Mouse (Mus musculus): ENCODE measurements around the gene Cabp2. TPM values are rescaled to one million over a fixed set of nuclear protein-coding genes. Genes with fewer than 3 reads are reported as not detected.

The Cabp2 gene
- polyA plus RNA-seq, 1 experiment from 2014 or later, result not detected

DNA sequence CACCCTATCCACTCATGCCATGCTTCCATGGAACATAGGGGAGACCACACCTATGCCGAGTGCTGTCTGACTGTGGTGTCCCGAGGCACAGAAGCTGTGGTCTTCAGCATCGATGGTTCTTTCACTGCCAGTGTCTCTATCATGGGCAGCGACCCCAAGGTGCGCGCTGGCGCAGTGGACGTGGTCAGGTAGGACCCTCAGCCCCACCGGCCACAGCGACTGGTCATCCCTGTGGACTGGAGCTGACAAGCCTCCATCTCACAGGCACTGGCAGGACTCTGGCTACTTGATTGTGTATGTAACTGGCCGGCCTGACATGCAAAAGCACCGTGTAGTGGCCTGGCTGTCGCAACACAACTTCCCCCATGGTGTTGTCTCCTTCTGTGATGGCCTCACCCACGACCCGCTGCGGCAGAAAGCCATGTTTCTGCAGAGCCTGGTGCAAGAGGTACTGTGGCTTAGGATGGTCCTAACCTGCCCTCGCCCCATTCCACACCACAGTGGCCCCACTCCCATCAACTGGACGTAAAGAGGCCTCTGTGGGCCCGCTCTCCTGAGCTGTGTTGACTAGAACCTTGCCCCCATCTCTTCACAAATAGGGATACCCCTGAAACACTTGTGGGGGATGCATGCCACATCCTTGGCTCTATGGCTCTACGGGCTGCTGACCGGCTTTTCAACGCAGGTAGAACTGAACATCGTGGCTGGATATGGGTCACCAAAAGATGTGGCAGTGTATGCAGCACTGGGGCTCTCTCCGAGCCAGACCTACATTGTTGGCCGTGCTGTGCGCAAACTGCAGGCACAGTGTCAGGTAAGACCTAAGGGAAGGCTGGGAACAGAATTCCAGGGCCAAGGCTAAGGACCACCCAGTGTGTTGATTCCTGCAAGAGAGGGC is 30.9 kb downstream of the Cabp2 start:
- ATAC-seq (ENCODE audit: low FRiP score, low read depth), result no peak
- no peak overlapping the region for H3K4me3 ChIP-seq
- H3K4me2 ChIP-seq, result no peak overlapping the region
- no peaks in the 10 kb centered on the region for H3K27me3 ChIP-seq
- no peak overlapping the region for H3K9ac ChIP-seq
- H3K27ac ChIP-seq (replicated peaks), result no peak overlapping the region
- H3K4me1 ChIP-seq (replicated peaks), result no peaks in the 10 kb centered on the region
- H3K9me3 ChIP-seq, result no peaks in the 10 kb centered on the region
- whole genome bisulfite sequencing, result 96% methylated on average over 26 of the region's 26 CpGs
- peaks cover 68% of the 10 kb centered on the region for H3K36me3 ChIP-seq

DNA sequence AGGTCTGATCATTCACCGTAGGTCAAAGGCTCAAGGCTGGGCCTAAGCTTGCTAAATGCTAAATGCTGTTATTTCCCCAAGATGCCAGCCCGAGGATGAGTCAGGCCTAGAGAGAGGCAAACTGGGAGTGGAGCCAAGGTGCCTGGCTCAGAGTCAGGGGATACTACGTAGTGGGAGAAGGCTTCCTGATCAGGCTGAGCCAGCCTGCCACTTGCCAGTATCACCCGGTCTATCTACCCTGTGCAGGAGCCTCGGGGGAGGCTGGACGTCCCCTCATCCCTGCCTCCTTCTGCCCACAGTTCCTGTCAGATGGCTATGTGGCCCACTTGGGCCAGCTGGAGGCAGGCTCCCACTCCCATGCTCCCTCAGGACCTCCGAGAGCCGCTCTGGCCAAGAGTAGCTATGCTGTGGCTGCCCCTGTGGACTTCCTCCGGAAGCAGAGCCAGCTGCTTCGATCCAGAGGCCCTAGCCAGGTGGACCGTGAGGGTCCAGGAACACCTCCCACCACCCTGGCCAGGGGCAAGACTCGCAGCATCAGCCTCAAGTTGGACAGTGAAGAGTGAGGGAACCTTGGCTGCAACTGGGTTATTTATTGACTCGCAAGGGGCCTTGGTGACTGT is 31.9 kb downstream of the Cabp2 start:
- H3K27ac ChIP-seq (replicated peaks), result no peak overlapping the region
- no peak overlapping the region for H3K9ac ChIP-seq
- no peaks in the 10 kb centered on the region for H3K27me3 ChIP-seq
- H3K4me1 ChIP-seq (replicated peaks), result no peaks in the 10 kb centered on the region
- no peak for ATAC-seq (ENCODE audit: low FRiP score, low read depth)
- no peak overlapping the region for H3K4me3 ChIP-seq
- no peak overlapping the region for H3K4me2 ChIP-seq
- H3K9me3 ChIP-seq, result no peaks in the 10 kb centered on the region
- peaks cover 63% of the 10 kb centered on the region for H3K36me3 ChIP-seq
- 75% methylated on average over 13 of the region's 13 CpGs for whole genome bisulfite sequencing

GRCm38 (mm10) chr19:4113806-4114230 is 32.4 kb downstream of the Cabp2 start:
- no peak overlapping the region for H3K4me2 ChIP-seq
- 74% methylated on average over 5 of the region's 5 CpGs for WGBS
- H3K9me3 ChIP-seq, result no peaks in the 10 kb centered on the region
- no peaks in the 10 kb centered on the region for H3K4me1 ChIP-seq (replicated peaks)
- no peak overlapping the region for H3K9ac ChIP-seq
- peaks cover 63% of the 10 kb centered on the region for H3K36me3 ChIP-seq
- no peak for ATAC-seq (ENCODE audit: low FRiP score, low read depth)
- no peaks in the 10 kb centered on the region for H3K27me3 ChIP-seq
- no peak overlapping the region for H3K4me3 ChIP-seq
- no peak overlapping the region for H3K27ac ChIP-seq (replicated peaks)

DNA sequence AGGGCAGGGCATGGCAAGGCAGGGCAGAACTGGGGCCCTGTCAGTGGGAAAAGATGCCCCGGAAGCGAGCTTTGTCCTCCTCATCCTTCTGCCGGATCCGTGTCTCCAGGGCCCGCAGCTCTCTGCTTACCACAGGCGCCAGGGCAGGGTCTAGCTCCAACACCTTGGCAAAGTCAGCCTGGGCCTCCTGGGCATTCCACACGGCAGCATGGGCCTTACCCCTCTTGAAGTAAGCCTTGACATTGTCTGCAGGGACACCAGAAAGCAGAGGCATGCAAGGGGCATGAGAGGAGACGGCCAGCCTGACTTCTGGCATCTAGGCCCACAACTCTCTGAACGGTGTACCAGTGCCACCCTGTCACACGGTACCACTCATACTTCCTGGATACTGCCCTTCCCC is 33.2 kb downstream of the Cabp2 start:
- H3K4me2 ChIP-seq, result no peak overlapping the region
- H3K36me3 ChIP-seq, result peaks cover 59% of the 10 kb centered on the region
- H3K4me3 ChIP-seq, result no peak overlapping the region
- H3K27ac ChIP-seq (replicated peaks), result no peak overlapping the region
- ATAC-seq (ENCODE audit: low FRiP score, low read depth), result no peak
- no peaks in the 10 kb centered on the region for H3K4me1 ChIP-seq (replicated peaks)
- no peaks in the 10 kb centered on the region for H3K9me3 ChIP-seq
- no peaks in the 10 kb centered on the region for H3K27me3 ChIP-seq
- 95% methylated on average over 10 of the region's 10 CpGs for WGBS
- H3K9ac ChIP-seq, result no peak overlapping the region

DNA sequence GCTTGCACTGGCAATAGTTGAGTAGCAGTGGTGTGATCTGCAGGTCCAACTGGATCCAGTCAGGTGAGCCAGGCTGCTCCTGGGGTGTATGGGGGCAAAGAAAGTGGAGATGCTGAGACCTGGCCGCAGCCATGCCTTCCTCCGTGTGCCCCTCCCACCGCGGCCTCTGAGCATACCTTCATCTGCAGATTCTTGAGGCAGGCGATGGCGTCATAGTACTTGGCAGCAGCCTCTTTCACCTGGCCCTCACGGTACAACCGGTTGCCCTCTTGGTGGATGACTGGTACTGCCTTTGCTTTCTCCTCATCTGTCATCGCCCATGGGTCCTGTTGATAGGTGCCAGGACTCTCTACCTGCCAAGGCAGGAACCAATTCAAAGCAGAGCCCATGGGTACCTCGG is 33.8 kb downstream of the Cabp2 start:
- no peaks in the 10 kb centered on the region for H3K27me3 ChIP-seq
- no peaks in the 10 kb centered on the region for H3K9me3 ChIP-seq
- no peak overlapping the region for H3K27ac ChIP-seq (replicated peaks)
- peaks cover 59% of the 10 kb centered on the region for H3K36me3 ChIP-seq
- H3K4me2 ChIP-seq, result no peak overlapping the region
- ATAC-seq (ENCODE audit: low FRiP score, low read depth), result no peak
- no peaks in the 10 kb centered on the region; the same call in 1 of the 2 replicates for H3K4me1 ChIP-seq (replicated peaks)
- no peak overlapping the region for H3K4me3 ChIP-seq
- 92% methylated on average over 10 of the region's 10 CpGs for WGBS
- no peak overlapping the region for H3K9ac ChIP-seq

GRCm38 (mm10) chr19:4115816-4116215 is 34.4 kb downstream of the Cabp2 start:
- WGBS, result 84% methylated on average over 11 of the region's 11 CpGs
- ATAC-seq (ENCODE audit: low FRiP score, low read depth), result no peak
- Histone ChIP-seq H3K9ac (no peak overlapping the region), H3K4me2 (no peak overlapping the region), H3K36me3 (peaks cover 59% of the 10 kb centered on the region), H3K4me3 (no peak overlapping the region), H3K27me3 (no peaks in the 10 kb centered on the region), H3K9me3 (no peaks in the 10 kb centered on the region), H3K4me1 (replicated peaks) (peaks cover 7% of the 10 kb centered on the region), H3K27ac (replicated peaks) (no peak overlapping the region)

GRCm38 (mm10) chr19:4117006-4117405 is 35.6 kb downstream of the Cabp2 start:
- 96% methylated on average over 7 of the region's 7 CpGs for WGBS
- Histone ChIP-seq H3K36me3 (peaks cover 48% of the 10 kb centered on the region), H3K27me3 (no peaks in the 10 kb centered on the region), H3K4me2 (no peak overlapping the region), H3K4me3 (no peak overlapping the region), H3K27ac (replicated peaks) (no peak overlapping the region), H3K4me1 (replicated peaks) (peaks cover 8% of the 10 kb centered on the region), H3K9me3 (no peaks in the 10 kb centered on the region), H3K9ac (no peak overlapping the region)
- ATAC-seq (ENCODE audit: low FRiP score, low read depth), result no peak

DNA sequence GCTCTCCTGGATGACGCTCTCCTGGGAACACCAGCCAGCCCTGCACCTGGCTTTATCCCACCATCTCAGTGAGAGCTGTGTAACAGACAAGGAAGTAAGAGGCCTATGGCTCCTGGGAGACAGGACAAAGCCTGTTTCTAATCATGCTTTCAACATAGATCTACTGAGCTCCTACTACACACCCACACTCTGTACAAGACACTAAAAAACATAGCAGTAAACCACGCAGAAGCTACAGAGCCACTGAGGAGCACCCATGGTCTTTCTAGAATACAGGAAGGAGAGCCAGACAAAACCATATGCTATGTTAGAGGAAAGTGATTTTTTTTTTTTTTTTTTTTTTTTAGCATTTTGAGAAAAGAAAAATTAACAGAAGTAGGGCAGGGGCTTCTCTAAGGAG is 37.0 kb downstream of the Cabp2 start:
- no peak for ATAC-seq (ENCODE audit: low FRiP score, low read depth)
- H3K4me2 ChIP-seq, result no peak overlapping the region
- no peak overlapping the region for H3K4me3 ChIP-seq
- H3K9ac ChIP-seq, result no peak overlapping the region
- H3K27ac ChIP-seq (replicated peaks), result no peak overlapping the region
- no peaks in the 10 kb centered on the region for H3K9me3 ChIP-seq
- H3K4me1 ChIP-seq (replicated peaks), result peaks cover 8% of the 10 kb centered on the region
- H3K27me3 ChIP-seq, result no peaks in the 10 kb centered on the region
- H3K36me3 ChIP-seq, result peaks cover 36% of the 10 kb centered on the region
- 96% methylated on average over 2 of the region's 2 CpGs for WGBS

GRCm38 (mm10) chr19:4119716-4120487 is 38.5 kb downstream of the Cabp2 start:
- Histone ChIP-seq H3K9me3 (no peaks in the 10 kb centered on the region), H3K4me1 (replicated peaks) (peaks cover 15% of the 10 kb centered on the region), H3K27me3 (no peaks in the 10 kb centered on the region), H3K9ac (no peak overlapping the region), H3K36me3 (peaks cover 25% of the 10 kb centered on the region), H3K27ac (replicated peaks) (no peak overlapping the region), H3K4me2 (peak overlapping the region; percentile 53), H3K4me3 (no peak overlapping the region; the same call in 1 of the 2 replicates)
- ATAC-seq (ENCODE audit: low FRiP score, low read depth), result no peak
- WGBS, result 88% methylated on average over 6 of the region's 6 CpGs

DNA sequence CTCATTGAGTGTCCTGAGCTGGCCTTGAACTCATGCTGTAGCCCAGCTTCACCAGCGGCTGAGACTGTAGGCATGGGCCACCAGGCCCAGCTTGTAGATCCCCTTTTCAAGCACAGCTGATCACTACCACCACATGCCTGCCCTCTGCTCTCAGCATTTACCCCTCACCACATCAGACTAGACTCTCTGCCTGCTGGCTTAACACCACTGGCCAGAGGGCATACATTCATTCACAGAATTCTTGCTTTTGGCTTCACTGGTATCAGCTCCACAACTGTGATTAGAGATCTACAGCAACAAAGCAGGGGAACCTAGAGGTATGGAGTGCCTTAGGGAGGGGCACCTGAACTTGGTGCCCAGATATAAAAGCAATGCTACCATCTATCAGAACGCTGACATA is 39.1 kb downstream of the Cabp2 start:
- H3K9ac ChIP-seq, result no peak overlapping the region
- H3K4me1 ChIP-seq (replicated peaks), result peaks cover 19% of the 10 kb centered on the region
- H3K36me3 ChIP-seq, result peaks cover 19% of the 10 kb centered on the region
- peak overlapping the region; percentile 54 for H3K4me3 ChIP-seq
- H3K27me3 ChIP-seq, result no peaks in the 10 kb centered on the region
- no peak for ATAC-seq (ENCODE audit: low FRiP score, low read depth)
- peak overlapping the region; percentile 53 for H3K4me2 ChIP-seq
- WGBS, result 96% methylated on average over 2 of the region's 2 CpGs
- no peaks in the 10 kb centered on the region for H3K9me3 ChIP-seq
- peak overlapping the region; percentile 92 for H3K27ac ChIP-seq (replicated peaks)

- Histone ChIP-seq H3K4me1 (replicated peaks) (peaks cover 19% of the 10 kb centered on the region), H3K27me3 (no peaks in the 10 kb centered on the region), H3K27ac (replicated peaks) (peak overlapping the region; percentile 92), H3K9ac (peak overlapping the region; percentile 54), H3K36me3 (0 out of 2 replicates have a peak, but pooled peaks cover 13% of the 10 kb centered on the region), H3K4me3 (peak overlapping the region; percentile 54), H3K9me3 (no peaks in the 10 kb centered on the region), H3K4me2 (peak overlapping the region; percentile 53)
- 3% methylated on average over 38 of the region's 38 CpGs for WGBS
- ATAC-seq (ENCODE audit: low FRiP score, low read depth), result peak; percentile 86
Measured at GRCm38 (mm10) chr19:4121097-4121805, 39.9 kb downstream of the Cabp2 start.
